ENCODE assay signal across 10 mouse cellular contexts in the genomic region with DNA sequence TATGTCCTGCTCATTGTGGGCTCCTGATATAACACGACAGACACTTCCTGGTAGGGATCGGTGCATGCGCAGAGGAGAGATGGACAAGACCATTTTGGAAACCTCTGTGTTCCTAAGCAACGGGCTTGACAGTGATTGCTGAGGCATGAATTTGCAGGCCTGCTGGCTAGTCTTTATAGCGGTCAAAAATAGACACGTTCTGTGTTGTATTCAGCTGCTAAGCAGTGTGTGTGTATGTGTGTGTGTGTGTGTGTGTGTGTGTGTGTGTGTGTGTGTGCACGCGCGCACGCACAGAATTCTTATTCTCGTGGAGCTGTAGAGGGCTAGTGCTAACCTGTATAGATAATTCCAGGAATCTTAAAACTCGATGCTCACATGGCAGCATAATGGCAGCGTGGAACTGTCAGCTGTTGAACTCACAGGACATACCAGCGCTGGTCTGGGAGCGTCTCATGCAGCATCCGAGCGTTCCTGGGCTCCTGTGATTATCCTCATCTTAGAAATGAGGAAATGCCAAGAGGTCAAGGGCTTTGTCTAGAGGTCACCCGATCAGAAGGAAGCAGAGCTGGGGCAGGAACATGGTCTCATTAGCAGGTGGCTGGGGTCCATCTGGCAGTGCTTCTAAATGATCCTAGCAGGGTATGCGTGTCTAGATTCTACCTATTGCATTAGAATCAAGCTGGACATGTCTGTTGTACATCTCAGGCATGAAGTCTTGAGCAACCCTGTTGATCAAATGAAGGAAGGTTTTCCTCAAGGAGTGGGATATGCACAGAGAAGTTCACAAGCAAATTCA.
DNase-seq lines count a peak whose midpoint lies in the region; ATAC-seq and TF ChIP-seq lines count a peak whose summit lies in the region.
"Had no signal": no experiment of that assay in that cellular context is flagged by ENCODE, and none has a peak within 500 bp of the region (broad histone marks: within the 10 kb centered on the region; RNA-seq: fewer than 3 reads in every experiment).

No protein-coding gene starts in this region.

- H3K36me3 ChIP-seq in midbrain, embryonic 14.5 days (ENCODE audit: control insufficient read depth, insufficient read depth, low read length) = no peaks in the 10 kb centered on the region
- H3K36me3 ChIP-seq in thymus, adult 2 months (ENCODE audit: control insufficient read depth, insufficient read depth, low read length) = no peaks in the 10 kb centered on the region
- H3K36me3 ChIP-seq: lung, embryonic 15.5 days; stomach, embryonic 15.5 days had no signal

- no peak for TF ChIP-seq POLR2A in thymus, adult 2 months (IDR thresholded peaks at IDR 0.05; ENCODE audit: control insufficient read depth, extremely low read depth, insufficient read depth, low read length, poor library complexity)

- intact Hi-C loops in gastrocnemius, postnatal 36 days (cut with DNase I) = no loop called here

- no peaks in the 10 kb centered on the region for H3K9me3 ChIP-seq in midbrain, embryonic 14.5 days (ENCODE audit: control insufficient read depth, low read length)
- H3K9me3 ChIP-seq: lung, embryonic 15.5 days; stomach, embryonic 15.5 days had no signal

- H3K4me2 ChIP-seq in midbrain, embryonic 14.5 days (ENCODE audit: low read length) = peak overlapping the region; percentile 14; the same call in 1 of the 2 replicates
- H3K4me2 ChIP-seq: lung, embryonic 15.5 days; stomach, embryonic 15.5 days had no signal

- H3K9ac ChIP-seq in midbrain, embryonic 14.5 days (replicated peaks; ENCODE audit: low read length) = no peak overlapping the region
- H3K9ac ChIP-seq: lung, embryonic 15.5 days; stomach, embryonic 15.5 days had no signal

- H3K4me3 ChIP-seq in midbrain, embryonic 14.5 days (replicated peaks; ENCODE audit: low read depth, low read length) = no peak overlapping the region
- H3K4me3 ChIP-seq in thymus, adult 2 months (ENCODE audit: control insufficient read depth, insufficient read depth, low read length) = no peak overlapping the region
- H3K4me3 ChIP-seq: lung, embryonic 15.5 days; stomach, embryonic 15.5 days had no signal

- peak; percentile 21 for ATAC-seq in midbrain, embryonic 14.5 days (ENCODE audit: low FRiP score, low TSS enrichment)

- peaks cover 16% of the 10 kb centered on the region; the same call in 1 of the 2 replicates for H3K4me1 ChIP-seq in midbrain, embryonic 14.5 days (ENCODE audit: control insufficient read depth, insufficient read depth, low read length)
- no peaks in the 10 kb centered on the region for H3K4me1 ChIP-seq in thymus, adult 2 months (replicated peaks; ENCODE audit: control insufficient read depth, insufficient read depth, low read length)
- H3K4me1 ChIP-seq: lung, embryonic 15.5 days; stomach, embryonic 15.5 days had no signal

- peak; percentile 40 for DNase-seq in brain, embryonic 18.5 days (ENCODE audit: low read depth, low spot score)
- DNase-seq in cerebellum, postnatal 36 days = peak; percentile 28 to 39
- peak; percentile 55 for DNase-seq in heart, postnatal 4 days
- peak; percentile 63 for DNase-seq in midbrain, embryonic 14.5 days
- DNase-seq in thymus, adult 2 months = no peak
- no peak for DNase-seq in lung, postnatal 4 days
- DNase-seq in adipocyte (ENCODE audit: low spot score) = no peak
- DNase-seq in gastrocnemius, postnatal 36 days = no peak

- peak overlapping the region; percentile 63 for H3K27ac ChIP-seq in midbrain, embryonic 14.5 days (replicated peaks; ENCODE audit: low read depth, low read length)
- no peak overlapping the region for H3K27ac ChIP-seq in thymus, adult 2 months (ENCODE audit: control insufficient read depth, insufficient read depth, low read length)
- H3K27ac ChIP-seq: lung, embryonic 15.5 days; stomach, embryonic 15.5 days had no signal

- no peaks in the 10 kb centered on the region for H3K27me3 ChIP-seq in midbrain, embryonic 14.5 days (ENCODE audit: control insufficient read depth, insufficient read depth, low read length)
- H3K27me3 ChIP-seq in thymus, adult 2 months (ENCODE audit: control insufficient read depth, insufficient read depth, low read length) = no peaks in the 10 kb centered on the region
- H3K27me3 ChIP-seq: lung, embryonic 15.5 days; stomach, embryonic 15.5 days had no signal

- WGBS in midbrain, embryonic 14.5 days = 55% methylated on average over 19 of the region's 19 CpGs
- WGBS in thymus, adult 2 months = 90% methylated on average over 19 of the region's 19 CpGs

- TF ChIP-seq CTCF in thymus, adult 2 months (IDR thresholded peaks at IDR 0.05; ENCODE audit: borderline replicate concordance, control insufficient read depth, extremely low read depth, insufficient read depth, low read length, poor library complexity) = no peak

Comparison
In these comparisons a context has a peak if more than half of its experiments do, and no peak if none do; other contexts are left out.
1. DNase-seq: peak in brain, embryonic 18.5 days (single experiment), cerebellum, postnatal 36 days (2 of 2), heart, postnatal 4 days (single experiment) and midbrain, embryonic 14.5 days (single experiment); none in thymus, adult 2 months (single experiment), lung, postnatal 4 days (0 of 2), adipocyte (single experiment) and gastrocnemius, postnatal 36 days (0 of 2).